Mouse (Mus musculus) layer of hippocampus, adult 18-20 months (tissue): ENCODE data around the gene Fam19a2. TPM values are rescaled to one million over a fixed set of nuclear protein-coding genes. Genes with fewer than 3 reads are reported as not detected.
A peak's percentile ranks its signal among the peaks of the same experiment; 100 is the strongest.

ENCODE experiments used
- DNase-seq, 2 experiments: peaks; one replicate each; pipeline ENCODE4 v3.0.0; 2022; ENCODE audit warnings: low spot score in 2 of 2
- total RNA-seq, 2 experiments: library from RNA; stranded (reverse); gene quantifications; 2 replicates each; pipeline ENCODE4 v1.2.3; 2021

The Fam19a2 gene
- total RNA-seq, 2 experiments from 2014 or later: 44.7 to 45.1 TPM

- DNase-seq: peak; percentile 62 to 85
These were observed 284.6 kb downstream of the Fam19a2 start for GRCm38 (mm10) chr10:123548391-123548790.

GRCm38 (mm10) chr10:123567677-123568076, 303.9 kb downstream of the Fam19a2 start:
- no peak for DNase-seq

GRCm38 (mm10) chr10:123570616-123571188, 306.9 kb downstream of the Fam19a2 start:
- no peak for DNase-seq

- DNase-seq: no peak
These were observed 308.7 kb downstream of the Fam19a2 start for GRCm38 (mm10) chr10:123572342-123573070.

- DNase-seq: peak; percentile 13 to 51
These were observed 314.0 kb downstream of the Fam19a2 start for GRCm38 (mm10) chr10:123577823-123578222.

- DNase-seq: no peak
These were observed 315.2 kb downstream of the Fam19a2 start for GRCm38 (mm10) chr10:123579012-123579411.

GRCm38 (mm10) chr10:123595043-123595442, 331.2 kb downstream of the Fam19a2 start:
- no peak for DNase-seq

- DNase-seq: no peak
These were observed 333.3 kb downstream of the Fam19a2 start for GRCm38 (mm10) chr10:123597059-123597458.

GRCm38 (mm10) chr10:123605671-123606070, 341.9 kb downstream of the Fam19a2 start:
- no peak for DNase-seq

- no peak for DNase-seq
These were observed 362.9 kb downstream of the Fam19a2 start for GRCm38 (mm10) chr10:123626691-123627090.

GRCm38 (mm10) chr10:123629248-123629744, 365.5 kb downstream of the Fam19a2 start:
- no peak for DNase-seq

- DNase-seq: no peak
These were observed 368.2 kb downstream of the Fam19a2 start for GRCm38 (mm10) chr10:123632029-123632428.

GRCm38 (mm10) chr10:123636655-123637054, 372.9 kb downstream of the Fam19a2 start:
- DNase-seq: no peak

GRCm38 (mm10) chr10:123637496-123637895, 373.7 kb downstream of the Fam19a2 start:
- DNase-seq: no peak

- no peak for DNase-seq
These were observed 381.8 kb downstream of the Fam19a2 start for GRCm38 (mm10) chr10:123645568-123645967.

GRCm38 (mm10) chr10:123671208-123671607, 407.4 kb downstream of the Fam19a2 start:
- no peak for DNase-seq

GRCm38 (mm10) chr10:123678284-123678864, 414.6 kb downstream of the Fam19a2 start:
- DNase-seq: no peak

- no peak for DNase-seq
These were observed 419.0 kb downstream of the Fam19a2 start for GRCm38 (mm10) chr10:123682718-123683255.

GRCm38 (mm10) chr10:123692186-123692925, 428.6 kb downstream of the Fam19a2 start:
- DNase-seq: no peak

- no peak for DNase-seq
These were observed 429.1 kb downstream of the Fam19a2 start for GRCm38 (mm10) chr10:123692926-123693224.

GRCm38 (mm10) chr10:123702595-123702994, 438.8 kb downstream of the Fam19a2 start:
- DNase-seq: no peak
